Mouse (Mus musculus): Measurements from ENCODE around the gene Tmem262.

Tmem262 gene

DNA sequence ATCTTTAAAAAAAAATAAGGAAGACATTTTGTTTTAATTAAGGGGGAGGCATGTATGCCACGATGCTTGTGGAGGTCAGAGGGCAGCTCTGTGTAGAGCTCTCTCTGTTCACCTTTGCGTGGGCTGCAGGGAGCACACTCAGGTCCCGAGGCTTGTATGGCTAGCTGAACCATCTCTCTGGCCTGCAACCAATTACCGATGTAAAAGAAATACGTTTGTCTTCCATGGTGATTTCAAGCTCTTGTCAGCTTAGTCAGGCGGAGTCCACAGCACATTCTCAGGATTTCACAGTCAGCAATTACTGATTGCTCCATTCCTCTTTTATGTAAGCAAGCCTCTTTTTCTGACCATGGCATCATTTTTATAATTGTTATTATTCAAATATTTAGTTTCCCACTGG is 21.4 kb downstream of the Tmem262 start:
- DNase-seq (ENCODE audit: low read depth, low spot score), result no peak

DNA sequence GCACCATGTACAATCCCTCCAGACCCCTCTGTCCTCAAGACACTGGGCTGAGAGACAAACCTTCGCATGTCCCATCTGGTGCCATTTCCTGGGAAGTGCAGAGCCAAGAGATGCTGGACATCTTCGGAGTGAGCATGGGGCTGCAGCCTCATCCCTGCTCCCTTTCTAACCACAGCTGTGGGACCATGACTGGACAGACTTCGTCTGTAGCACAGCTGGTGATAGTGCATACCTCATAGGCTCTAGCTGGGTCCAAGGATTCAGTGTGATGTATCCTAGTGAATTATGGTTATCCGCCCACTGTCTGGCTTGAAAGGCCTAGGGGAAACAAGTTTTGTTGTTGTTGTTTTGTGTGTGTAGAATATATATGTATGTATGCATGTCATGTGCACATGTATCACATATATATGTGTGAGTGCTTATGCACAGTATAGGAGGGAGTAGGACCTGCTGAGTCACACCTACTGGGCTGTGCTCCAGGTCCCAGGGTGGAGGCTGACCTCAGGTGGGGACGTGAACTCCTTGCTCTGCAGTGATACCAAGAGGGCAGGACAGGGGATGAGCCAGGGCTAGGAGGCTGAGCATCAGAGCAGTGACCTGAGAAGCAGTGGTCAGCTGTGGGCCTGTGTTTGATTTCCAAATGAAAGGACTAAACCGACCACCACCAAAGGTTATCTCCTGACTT is 22.5 kb downstream of the Tmem262 start:
- DNase-seq (ENCODE audit: low read depth, low spot score), result no peak

GRCm38 (mm10) chr19:6104476-6104875 is 24.6 kb downstream of the Tmem262 start:
- no peak for DNase-seq (ENCODE audit: low read depth, low spot score)

GRCm38 (mm10) chr19:6105586-6105985 is 25.8 kb downstream of the Tmem262 start, which contains the start of gene Naaladl1:
TSS of gene Naaladl1 (plus strand) at chr19:6105782.
- DNase-seq (ENCODE audit: low read depth, low spot score), result no peak

DNA sequence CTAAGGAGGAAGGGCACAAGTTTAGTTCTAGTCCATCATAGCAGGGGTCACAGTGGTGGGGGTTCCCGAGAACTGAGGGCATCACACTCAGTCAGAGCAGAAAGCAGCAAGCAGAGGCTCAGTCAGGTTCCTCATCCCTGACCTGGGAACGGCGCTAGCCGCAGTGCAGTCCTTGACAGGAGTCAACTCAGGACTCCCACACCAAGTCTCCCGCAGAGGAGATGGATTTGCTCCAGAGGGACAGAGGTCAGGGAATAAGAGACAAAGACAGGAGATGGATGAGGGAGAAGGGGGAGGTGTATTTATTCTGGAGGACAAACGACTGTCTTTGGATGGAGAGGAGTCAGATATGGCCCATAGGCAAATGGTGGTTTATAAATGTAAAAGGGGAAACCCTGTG is 33.3 kb downstream of the Tmem262 start:
- no peak for DNase-seq (ENCODE audit: low read depth, low spot score)

GRCm38 (mm10) chr19:6116113-6116850 is 36.4 kb downstream of the Tmem262 start:
- DNase-seq (ENCODE audit: low read depth, low spot score), result no peak

GRCm38 (mm10) chr19:6117346-6117985 is 37.6 kb downstream of the Tmem262 start:
- DNase-seq (ENCODE audit: low read depth, low spot score), result no peak

- DNase-seq (ENCODE audit: low read depth, low spot score), result peak; percentile 93
These were observed 38.3 kb downstream of the Tmem262 start, which contains the start of gene Sac3d1 for GRCm38 (mm10) chr19:6117986-6118676. TSS of gene Sac3d1 (minus strand) at chr19:6118650.

GRCm38 (mm10) chr19:6118677-6119185 is 38.9 kb downstream of the Tmem262 start:
- DNase-seq (ENCODE audit: low read depth, low spot score), result no peak

- DNase-seq (ENCODE audit: low read depth, low spot score), result no peak
These were observed 41.9 kb downstream of the Tmem262 start for GRCm38 (mm10) chr19:6121761-6122160.

GRCm38 (mm10) chr19:6123330-6123729 is 43.5 kb downstream of the Tmem262 start:
- no peak for DNase-seq (ENCODE audit: low read depth, low spot score)

GRCm38 (mm10) chr19:6124898-6125297 is 45.1 kb downstream of the Tmem262 start:
- DNase-seq (ENCODE audit: low read depth, low spot score), result no peak

- DNase-seq (ENCODE audit: low read depth, low spot score), result peak; percentile 83
These were observed 46.5 kb downstream of the Tmem262 start for GRCm38 (mm10) chr19:6126289-6126688.

DNA sequence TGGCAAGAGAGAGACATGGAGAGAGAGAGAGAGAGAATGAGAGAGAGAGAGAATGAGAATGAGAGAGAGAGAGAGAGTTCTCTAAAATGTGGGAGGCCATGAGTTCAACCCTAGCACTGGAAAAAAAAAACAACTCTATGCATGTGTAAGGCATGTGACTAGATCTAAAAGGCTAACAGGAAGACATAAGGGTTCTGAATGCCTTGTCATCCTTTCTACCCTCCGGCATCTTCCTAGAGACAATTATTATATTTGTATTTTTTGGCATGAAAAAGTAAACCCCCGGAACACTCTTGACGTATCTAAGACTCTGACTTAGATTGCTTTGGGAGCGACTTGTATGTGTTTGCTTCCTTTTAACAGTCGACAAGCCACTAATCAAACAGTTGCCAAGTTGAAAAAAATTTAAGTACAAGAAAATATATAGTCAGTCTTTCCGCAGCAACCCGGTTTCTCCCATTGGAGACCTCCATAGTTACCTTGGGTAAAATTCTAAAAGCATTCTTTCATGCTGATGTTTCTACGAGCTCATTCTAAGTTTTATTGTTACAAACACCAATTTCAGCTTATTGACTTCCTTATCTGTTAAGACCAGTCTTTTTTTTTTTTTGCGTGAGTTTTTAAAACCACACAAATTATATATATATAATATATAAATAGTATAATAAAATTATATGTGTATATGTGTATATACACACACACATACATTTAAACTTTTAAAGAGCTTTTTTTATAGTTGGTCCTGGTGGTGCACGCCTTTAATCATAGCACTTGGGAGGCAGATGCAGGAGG is 47.2 kb downstream of the Tmem262 start:
- DNase-seq (ENCODE audit: low read depth, low spot score), result no peak

- DNase-seq (ENCODE audit: low read depth, low spot score), result peak; percentile 98
These were observed 48.0 kb downstream of the Tmem262 start, which contains the start of gene Snx15 for GRCm38 (mm10) chr19:6127760-6128341. TSS of gene Snx15 (minus strand) at chr19:6128304.

Measured in CD4-positive, CD25-positive, alpha-beta regulatory T cell, adult 2 months (primary cell).